Mouse (Mus musculus) CH12.LX (cell line): ENCODE results near the gene Zfp1. TPM values are rescaled to one million over a fixed set of nuclear protein-coding genes. Genes with fewer than 3 reads are reported as not detected.

ENCODE experiments used
- DNase-seq: peaks from one replicate; pipeline ENCODE4 v3.0.0-alpha.2; 2013; ENCODE audit errors: extremely low read depth
- H3K27ac ChIP-seq: 2 replicates; pipeline ENCODE4 v1.5.1; 2012; ENCODE audit warnings: low read depth, mild to moderate bottlenecking, control low read depth, moderate library complexity; ENCODE audit not compliant: insufficient read depth
- H3K27me3 ChIP-seq: replicated peaks from 2 replicates; pipeline ENCODE3; 2012; ENCODE audit warnings: inconsistent platforms
- H3K36me3 ChIP-seq, 2 experiments: replicated peaks in 1 of 2; 2 replicates each; pipeline versions ENCODE3 to v1.6.1; 2012; ENCODE audit warnings: inconsistent platforms in 1 of 2, low read length in 1 of 2, mild to moderate bottlenecking in 1 of 2, mixed read lengths in 1 of 2, moderate library complexity in 1 of 2; ENCODE audit not compliant: control insufficient read depth in 1 of 2, insufficient read depth in 1 of 2
- H3K4me1 ChIP-seq, 2 experiments: 2 replicates each; pipeline ENCODE4 v1.6.1; 2012; ENCODE audit warnings: inconsistent platforms in 1 of 2, moderate library complexity in 1 of 2; ENCODE audit not compliant: insufficient read depth in 2 of 2, control insufficient read depth in 1 of 2
- H3K4me2 ChIP-seq: 2 replicates; pipeline ENCODE4 v1.6.1; 2012; ENCODE audit warnings: low read depth, mild to moderate bottlenecking, control low read depth; ENCODE audit not compliant: poor library complexity, insufficient read depth, severe bottlenecking
- H3K4me3 ChIP-seq, 3 experiments: fragments of 150-350 bp in 1 of 3; sonication (generic) in 1 of 3; replicated peaks in 1 of 3; 2 replicates each; pipeline versions ENCODE3 to v1.5.1; 2011 to 2012; ENCODE audit warnings: low read depth in 2 of 3, low read length in 2 of 3, mild to moderate bottlenecking in 2 of 3, moderate library complexity in 2 of 3, control low read depth in 1 of 3, improper control_type of control experiment in 1 of 3, inconsistent platforms in 1 of 3, mixed read lengths in 1 of 3; ENCODE audit not compliant: poor library complexity in 1 of 3
- H3K79me2 ChIP-seq: replicated peaks from 2 replicates; pipeline ENCODE4 v1.6.1; 2012; ENCODE audit warnings: mild to moderate bottlenecking, moderate library complexity; ENCODE audit not compliant: control insufficient read depth, poor library complexity, insufficient read depth, severe bottlenecking; ENCODE audit errors: extremely low read depth
- H3K9ac ChIP-seq: 2 replicates; pipeline ENCODE4 v1.6.1; 2012; ENCODE audit warnings: low read depth, mild to moderate bottlenecking, control low read depth, moderate library complexity; ENCODE audit not compliant: insufficient read depth
- H3K9me3 ChIP-seq: replicated peaks from 2 replicates; pipeline ENCODE3; 2012; ENCODE audit warnings: low read length, inconsistent platforms, mixed read lengths
- CHD1 ChIP-seq: IDR thresholded peaks from 2 replicates; pipeline ENCODE4 v1.6.1; 2012; ENCODE audit warnings: low read depth, low read length, improper control_type of control experiment, inconsistent platforms
- CHD2 ChIP-seq: IDR thresholded peaks from 2 replicates; pipeline ENCODE4 v1.6.1; 2011; ENCODE audit warnings: low read length, improper control_type of control experiment
- E2F4 ChIP-seq: IDR thresholded peaks from 2 replicates; pipeline ENCODE4 v1.6.1; 2011; ENCODE audit warnings: low read depth, low read length, improper control_type of control experiment; ENCODE audit not compliant: insufficient replicate concordance
- ETS1 ChIP-seq: conservative IDR thresholded peaks from 2 replicates; pipeline ENCODE4 v1.6.1; 2012; ENCODE audit warnings: low read depth, mild to moderate bottlenecking, inconsistent platforms, low read length, improper control_type of control experiment, moderate library complexity
- HCFC1 ChIP-seq: IDR thresholded peaks from 2 replicates; pipeline ENCODE4 v1.6.1; 2012; ENCODE audit warnings: low read depth, mild to moderate bottlenecking, inconsistent platforms, low read length, improper control_type of control experiment
- KAT2A ChIP-seq: IDR thresholded peaks from 2 replicates; pipeline ENCODE4 v1.6.1; 2012; ENCODE audit warnings: low read length, improper control_type of control experiment, inconsistent platforms; ENCODE audit not compliant: insufficient replicate concordance
- MAFK ChIP-seq: IDR thresholded peaks from 2 replicates; pipeline ENCODE4 v1.6.1; 2011; ENCODE audit warnings: low read length, improper control_type of control experiment; ENCODE audit not compliant: insufficient replicate concordance
- MAZ ChIP-seq: IDR thresholded peaks from 2 replicates; pipeline ENCODE4 v1.6.1; 2012; ENCODE audit warnings: low read depth, mild to moderate bottlenecking, inconsistent platforms, low read length, improper control_type of control experiment, moderate library complexity
- MEF2A ChIP-seq: IDR thresholded peaks from 2 replicates; pipeline ENCODE4 v1.6.1; 2014; ENCODE audit warnings: low read depth, mild to moderate bottlenecking, inconsistent platforms, low read length, improper control_type of control experiment, borderline replicate concordance
- MYC ChIP-seq: IDR thresholded peaks from 2 replicates; pipeline ENCODE4 v1.6.1; 2011; ENCODE audit warnings: low read depth, mild to moderate bottlenecking, improper control_type of control experiment, low read length
- PAX5 ChIP-seq: IDR thresholded peaks from 2 replicates; pipeline ENCODE4 v1.6.1; 2012; ENCODE audit warnings: low read length, inconsistent platforms, mixed read lengths
- POLR2A ChIP-seq: IDR thresholded peaks from 2 replicates; pipeline ENCODE4 v1.6.1; 2011; ENCODE audit warnings: low read depth, mild to moderate bottlenecking, improper control_type of control experiment, low read length
- POLR2AphosphoS2 ChIP-seq: IDR thresholded peaks from 2 replicates; pipeline ENCODE4 v1.6.1; 2011; ENCODE audit warnings: low read depth, low read length, improper control_type of control experiment
- RAD21 ChIP-seq: IDR thresholded peaks from 2 replicates; pipeline ENCODE4 v1.6.1; 2011; ENCODE audit warnings: low read depth, mild to moderate bottlenecking, low read length, improper control_type of control experiment, moderate library complexity
- RCOR1 ChIP-seq: conservative IDR thresholded peaks from 2 replicates; pipeline ENCODE4 v1.6.1; 2012; ENCODE audit warnings: low read depth, mild to moderate bottlenecking, inconsistent platforms, low read length, improper control_type of control experiment
- SMC3 ChIP-seq: IDR thresholded peaks from 2 replicates; pipeline ENCODE4 v1.6.1; 2011; ENCODE audit warnings: low read depth, low read length, improper control_type of control experiment
- TBP ChIP-seq: conservative IDR thresholded peaks from 2 replicates; pipeline ENCODE4 v1.6.1; 2011; ENCODE audit warnings: low read depth, low read length, improper control_type of control experiment
- TCF12 ChIP-seq: IDR thresholded peaks from 2 replicates; pipeline ENCODE4 v1.6.1; 2014; ENCODE audit warnings: low read depth, mild to moderate bottlenecking, inconsistent platforms, low read length, improper control_type of control experiment
- USF1 ChIP-seq: IDR thresholded peaks from 2 replicates; pipeline ENCODE4 v1.6.1; 2014; ENCODE audit warnings: low read depth, mild to moderate bottlenecking, inconsistent platforms, low read length, improper control_type of control experiment
- USF2 ChIP-seq: conservative IDR thresholded peaks from 2 replicates; pipeline ENCODE4 v1.6.1; 2011; ENCODE audit warnings: low read depth, low read length, improper control_type of control experiment
- ZC3H11A ChIP-seq: IDR thresholded peaks from 2 replicates; pipeline ENCODE4 v1.6.1; 2012; ENCODE audit warnings: low read depth, mild to moderate bottlenecking, inconsistent platforms, low read length, improper control_type of control experiment
- ZKSCAN1 ChIP-seq: IDR thresholded peaks from 2 replicates; pipeline ENCODE4 v1.6.1; 2012; ENCODE audit warnings: low read depth, inconsistent platforms, low read length, improper control_type of control experiment, borderline replicate concordance
- ZNF384 ChIP-seq: IDR thresholded peaks from 2 replicates; pipeline ENCODE4 v1.6.1; 2012; ENCODE audit warnings: low read depth, low read length, improper control_type of control experiment, inconsistent platforms
- dilution Hi-C: fragments of 300-500 bp; cut with MboI; formaldehyde crosslinking; loops from 2 replicates; pipeline ENCODE4 v1.14.3; 2020; ENCODE audit warnings: low sequenced_read_pairs; ENCODE audit not compliant: extremely low pct_unique_long_range_greater_than_20kb, extremely low pct_ligation_motif_present
- in situ Hi-C: fragments of 300-500 bp; cut with MboI; formaldehyde crosslinking; loops from 3 replicates; pipeline ENCODE4 v1.14.3; 2019; ENCODE audit warnings: low sequenced_read_pairs, low pct_ligation_motif_present, low pct_unique_long_range_greater_than_20kb, mixed read lengths
- polyA plus RNA-seq: library from polyadenylated mRNA; unstranded; fragments of >175 nt; gene quantifications from 2 replicates; pipeline ENCODE4 v1.2.1, GENCODE M21; 2012; ENCODE audit warnings: low read depth; ENCODE audit not compliant: insufficient read length
- total RNA-seq, 2 experiments: library from RNA; depleted of rRNA; stranded (reverse); fragments of 300-350 nt in 1 of 2; fragments of >200 nt in 1 of 2; gene quantifications; 2 replicates each; pipeline ENCODE4 v1.2.3; 2012 to 2014

Zfp1 gene
- total and polyA plus RNA-seq, 3 experiments, result 9.2 to 16.7 (median 14.5) TPM

GRCm38 (mm10) chr8:111713817-111714216, 70.6 kb downstream of the Zfp1 start:
- dilution Hi-C loops, result no loop called here
- in situ Hi-C loops, result no loop called here
- no peaks in the 10 kb centered on the region for H3K27me3 ChIP-seq

GRCm38 (mm10) chr8:111714295-111714694, 71.1 kb downstream of the Zfp1 start:
- TF ChIP-seq POLR2AphosphoS2 (no peak), HCFC1 (no peak), TCF12 (no peak), USF1 (no peak), ZKSCAN1 (no peak), TBP (no peak), ZNF384 (no peak), MAZ (no peak), CHD1 (no peak), RAD21 (no peak), ETS1 (no peak), MAFK (no peak), PAX5 (no peak), CHD2 (no peak), KAT2A (no peak), ZC3H11A (no peak)
- H3K9ac ChIP-seq, result no peak overlapping the region
- no peak for DNase-seq

More at GRCm38 (mm10) chr8:111713817-111714216, 70.6 kb downstream of the Zfp1 start:
- H3K9ac ChIP-seq, result no peak overlapping the region
- no peaks in the 10 kb centered on the region for H3K4me1 ChIP-seq
- no peak for DNase-seq
- TF ChIP-seq ZKSCAN1, result no peak
- TF ChIP-seq MEF2A, result no peak
- no peak for TF ChIP-seq RCOR1
- TF ChIP-seq MAFK, result no peak
- TF ChIP-seq E2F4, result no peak
- TF ChIP-seq SMC3, result no peak
- TF ChIP-seq POLR2A, result no peak
- TF ChIP-seq CHD2, result no peak
- TF ChIP-seq USF2, result no peak
- TF ChIP-seq MYC, result no peak
- no peaks in the 10 kb centered on the region for H3K9me3 ChIP-seq
- H3K36me3 ChIP-seq, result peaks cover 0 to 5% of the 10 kb centered on the region in 2 experiments
- no peaks in the 10 kb centered on the region for H3K79me2 ChIP-seq
- H3K27ac ChIP-seq, result no peak overlapping the region
- H3K4me3 ChIP-seq, result no peak overlapping the region
- no peak overlapping the region for H3K4me2 ChIP-seq

More at GRCm38 (mm10) chr8:111714295-111714694, 71.1 kb downstream of the Zfp1 start:
- no peaks in the 10 kb centered on the region for H3K9me3 ChIP-seq
- no peak overlapping the region for H3K4me3 ChIP-seq
- H3K4me1 ChIP-seq, result no peaks in the 10 kb centered on the region
- in situ Hi-C loops, result no loop called here
- no peaks in the 10 kb centered on the region for H3K79me2 ChIP-seq
- no peak overlapping the region for H3K27ac ChIP-seq
- H3K27me3 ChIP-seq, result no peaks in the 10 kb centered on the region
- dilution Hi-C loops, result no loop called here
- H3K4me2 ChIP-seq, result no peak overlapping the region
- H3K36me3 ChIP-seq, result peaks cover 0 to 5% of the 10 kb centered on the region in 2 experiments
